Mouse (Mus musculus) gastrocnemius, postnatal 4 days (tissue): ENCODE data around the gene Meis2. TPM values are rescaled to one million over a fixed set of nuclear protein-coding genes. Genes with fewer than 3 reads are reported as not detected.

Source experiments
- DNase-seq, 2 experiments: peaks; one replicate each; pipeline ENCODE4 v3.0.0; 2021 to 2022; ENCODE audit warnings: low spot score in 2 of 2, mixed read lengths in 2 of 2
- total RNA-seq, 2 experiments: library from RNA; stranded (reverse); gene quantifications; 2 replicates each; pipeline ENCODE4 v1.2.3; 2021

Gene Meis2
- total RNA-seq, 2 experiments from 2014 or later, result 5.1 to 6.7 TPM

- no peak for DNase-seq
Measured at GRCm38 (mm10) chr2:115914539-115914938, 151.1 kb downstream of the Meis2 start.

- no peak for DNase-seq
Measured at GRCm38 (mm10) chr2:115912948-115913529, 152.6 kb downstream of the Meis2 start.

- no peak for DNase-seq
Measured at GRCm38 (mm10) chr2:115911913-115912642, 153.6 kb downstream of the Meis2 start.

- no peak for DNase-seq
Measured at GRCm38 (mm10) chr2:115910217-115910616, 155.4 kb downstream of the Meis2 start.

- no peak for DNase-seq
Measured at GRCm38 (mm10) chr2:115901007-115901406, 164.6 kb downstream of the Meis2 start.

- no peak for DNase-seq
Measured at GRCm38 (mm10) chr2:115897559-115897958, 168.1 kb downstream of the Meis2 start.

- no peak for DNase-seq
Measured at GRCm38 (mm10) chr2:115897001-115897400, 168.6 kb downstream of the Meis2 start.

- DNase-seq, result no peak
Measured at GRCm38 (mm10) chr2:115895717-115896116, 169.9 kb downstream of the Meis2 start.

GRCm38 (mm10) chr2:115895256-115895655, 170.4 kb downstream of the Meis2 start:
- DNase-seq, result no peak

GRCm38 (mm10) chr2:115893113-115893512, 172.5 kb downstream of the Meis2 start:
- no peak for DNase-seq

- DNase-seq, result no peak
Measured at GRCm38 (mm10) chr2:115890715-115891114, 174.9 kb downstream of the Meis2 start.

- DNase-seq, result no peak
Measured at GRCm38 (mm10) chr2:115890030-115890429, 175.6 kb downstream of the Meis2 start.

- no peak for DNase-seq
Measured at GRCm38 (mm10) chr2:115889212-115889611, 176.4 kb downstream of the Meis2 start.

- DNase-seq, result no peak
Measured at GRCm38 (mm10) chr2:115888336-115889077, 177.1 kb downstream of the Meis2 start.

GRCm38 (mm10) chr2:115887631-115888030, 178.0 kb downstream of the Meis2 start:
- DNase-seq, result no peak

GRCm38 (mm10) chr2:115884184-115884583, 181.5 kb downstream of the Meis2 start:
- no peak for DNase-seq

- DNase-seq, result no peak
Measured at GRCm38 (mm10) chr2:115883520-115883919, 182.1 kb downstream of the Meis2 start.

- no peak for DNase-seq
Measured at GRCm38 (mm10) chr2:115875802-115876531, 189.7 kb downstream of the Meis2 start.

- no peak for DNase-seq
Measured at GRCm38 (mm10) chr2:115872851-115873250, 192.8 kb downstream of the Meis2 start.

- no peak for DNase-seq
Measured at GRCm38 (mm10) chr2:115869966-115870365, 195.7 kb downstream of the Meis2 start.

- no peak for DNase-seq
Measured at GRCm38 (mm10) chr2:115860600-115861347, 204.9 kb downstream of the Meis2 start.
